Mouse (Mus musculus): ENCODE measurements around the gene Lpp. TPM values are rescaled to one million over a fixed set of nuclear protein-coding genes. Genes with fewer than 3 reads are reported as not detected.
"Not testable (repeated sequence)": the region's sequence is repeated elsewhere in the genome, so short reads cannot be mapped to it uniquely, and the experiment has no call there.

Lpp gene
- total RNA-seq, 2 experiments from 2014 or later = 6.9 to 7.5 TPM

- no peak overlapping the region for H3K4me3 ChIP-seq
- no peak overlapping the region for H3K27ac ChIP-seq
- DNase-seq (ENCODE audit: extremely low spot score in 1 of 2, low spot score in 2 of 2) = no peak
- TF ChIP-seq CTCF (IDR thresholded peaks at IDR 0.05) = no peak
- intact Hi-C loops (cut with DNase I) = no loop called here
Measured at GRCm38 (mm10) chr16:24979391-24979790, 586.1 kb downstream of the Lpp start.

DNA sequence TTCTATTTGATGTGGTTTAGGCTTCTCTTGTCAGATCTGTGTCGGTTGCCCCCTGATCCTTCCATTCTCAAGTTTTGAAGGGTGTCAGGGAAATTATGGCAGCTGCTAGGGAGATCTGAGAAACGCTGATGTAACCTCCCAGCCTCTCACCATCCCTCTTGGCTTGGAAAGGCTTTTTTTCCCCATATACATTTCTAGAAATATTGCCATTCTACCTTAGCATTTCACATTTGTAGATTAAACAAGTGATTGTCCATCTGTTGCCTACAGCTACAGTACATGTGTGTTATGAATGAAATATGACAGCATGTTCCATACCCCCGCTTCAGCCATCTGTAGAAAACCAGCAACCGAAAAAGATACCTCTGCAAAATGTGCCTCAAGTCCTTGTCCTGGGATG, 589.5 kb downstream of the Lpp start:
- intact Hi-C loops (cut with DNase I) = no loop called here
- TF ChIP-seq CTCF (IDR thresholded peaks at IDR 0.05) = no peak
- Histone ChIP-seq H3K4me3 (no peak overlapping the region), H3K27ac (no peak overlapping the region)
- DNase-seq (ENCODE audit: extremely low spot score in 1 of 2, low spot score in 2 of 2) = no peak

DNA sequence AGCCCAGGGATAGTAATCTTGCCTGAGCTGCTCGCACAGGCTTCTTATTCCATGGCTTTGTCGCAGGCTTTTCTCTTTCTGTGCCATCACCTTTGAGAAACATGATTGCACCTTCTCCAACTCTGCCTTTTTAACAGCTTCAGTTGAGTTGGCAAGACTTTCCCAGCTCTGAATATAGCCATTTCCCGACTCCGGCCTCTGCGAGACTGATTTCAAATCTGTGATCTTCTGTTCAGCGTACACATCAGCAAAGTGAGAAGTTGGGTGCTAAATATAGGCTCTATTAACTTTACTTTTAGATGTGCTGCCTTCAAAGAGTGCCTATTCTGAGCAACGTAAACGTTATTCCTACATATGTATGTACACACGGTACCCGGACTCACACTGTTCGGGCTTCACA, 597.0 kb downstream of the Lpp start:
- no peak for DNase-seq (ENCODE audit: extremely low spot score in 1 of 2, low spot score in 2 of 2)
- Histone ChIP-seq H3K27ac (no peak overlapping the region), H3K4me3 (no peak overlapping the region)

DNA sequence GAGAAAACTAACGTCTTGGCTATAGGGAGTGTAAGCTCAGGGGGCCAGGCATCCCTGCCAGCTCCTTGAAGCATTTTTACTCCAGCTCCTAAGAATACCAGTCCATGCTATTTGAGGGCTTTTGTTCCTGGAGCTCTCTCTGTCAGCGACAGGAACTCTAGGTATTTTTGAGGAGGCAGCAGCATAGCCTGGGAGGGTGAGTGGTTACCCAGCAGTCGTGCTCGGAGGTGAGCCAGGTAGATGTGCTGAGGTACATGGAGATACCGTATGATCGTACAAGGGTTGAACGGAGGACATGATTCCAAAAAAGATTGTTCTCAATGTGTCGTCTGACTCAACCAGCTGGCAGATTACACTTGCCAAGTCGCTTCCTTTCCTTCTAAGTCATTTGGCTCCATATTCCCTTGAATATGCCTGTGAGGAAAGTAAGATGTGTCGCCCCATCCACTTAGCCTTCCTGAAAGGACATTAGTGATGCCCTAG, 597.8 kb downstream of the Lpp start:
- intact Hi-C loops (cut with DNase I) = loop anchor here (1.0 to 2.0 kb wide), 3 partner anchors 50 to 323 kb away; no protein-coding TSS in a partner anchor
- H3K27ac ChIP-seq = no peak overlapping the region
- peak overlapping the region; percentile 9; the same call in 1 of the 2 replicates for H3K4me3 ChIP-seq
- peak in 1 of 2 experiments; percentile 50 for DNase-seq (ENCODE audit: extremely low spot score in 1 of 2, low spot score in 2 of 2)
- no peak for TF ChIP-seq CTCF (IDR thresholded peaks at IDR 0.05)

More for the DNA sequence above, 597.0 kb downstream of the Lpp start:
- TF ChIP-seq CTCF (IDR thresholded peaks at IDR 0.05) = no peak
- intact Hi-C loops (cut with DNase I) = loop anchor here (2.0 kb wide), 2 partner anchors 50 to 68 kb away; no protein-coding TSS in a partner anchor

- no peak for DNase-seq (ENCODE audit: extremely low spot score in 1 of 2, low spot score in 2 of 2)
- H3K4me3 ChIP-seq = no peak overlapping the region
- TF ChIP-seq CTCF (IDR thresholded peaks at IDR 0.05) = no peak
- no peak overlapping the region for H3K27ac ChIP-seq
- intact Hi-C loops (cut with DNase I) = loop anchor here (1.0 to 2.0 kb wide), 3 partner anchors 49 to 322 kb away; no protein-coding TSS in a partner anchor
Measured at GRCm38 (mm10) chr16:24991995-24992394, 598.7 kb downstream of the Lpp start.

- intact Hi-C loops (cut with DNase I) = no loop called here
- no peak overlapping the region for H3K4me3 ChIP-seq
- no peak for TF ChIP-seq CTCF (IDR thresholded peaks at IDR 0.05)
- no peak overlapping the region for H3K27ac ChIP-seq
- DNase-seq (ENCODE audit: extremely low spot score in 1 of 2, low spot score in 2 of 2) = no peak
Measured at GRCm38 (mm10) chr16:24992494-24992893, 599.2 kb downstream of the Lpp start.

GRCm38 (mm10) chr16:25010980-25011877, 617.9 kb downstream of the Lpp start:
- Histone ChIP-seq H3K4me3 (no peak overlapping the region), H3K27ac (no peak overlapping the region)
- no peak for TF ChIP-seq CTCF (IDR thresholded peaks at IDR 0.05)
- DNase-seq (ENCODE audit: extremely low spot score in 1 of 2, low spot score in 2 of 2) = no peak
- intact Hi-C loops (cut with DNase I) = no loop called here

GRCm38 (mm10) chr16:25012938-25013337, 619.6 kb downstream of the Lpp start:
- no peak for DNase-seq (ENCODE audit: extremely low spot score in 1 of 2, low spot score in 2 of 2)
- H3K27ac ChIP-seq = no peak overlapping the region
- intact Hi-C loops (cut with DNase I) = no loop called here
- H3K4me3 ChIP-seq = no peak overlapping the region
- no peak for TF ChIP-seq CTCF (IDR thresholded peaks at IDR 0.05)

DNA sequence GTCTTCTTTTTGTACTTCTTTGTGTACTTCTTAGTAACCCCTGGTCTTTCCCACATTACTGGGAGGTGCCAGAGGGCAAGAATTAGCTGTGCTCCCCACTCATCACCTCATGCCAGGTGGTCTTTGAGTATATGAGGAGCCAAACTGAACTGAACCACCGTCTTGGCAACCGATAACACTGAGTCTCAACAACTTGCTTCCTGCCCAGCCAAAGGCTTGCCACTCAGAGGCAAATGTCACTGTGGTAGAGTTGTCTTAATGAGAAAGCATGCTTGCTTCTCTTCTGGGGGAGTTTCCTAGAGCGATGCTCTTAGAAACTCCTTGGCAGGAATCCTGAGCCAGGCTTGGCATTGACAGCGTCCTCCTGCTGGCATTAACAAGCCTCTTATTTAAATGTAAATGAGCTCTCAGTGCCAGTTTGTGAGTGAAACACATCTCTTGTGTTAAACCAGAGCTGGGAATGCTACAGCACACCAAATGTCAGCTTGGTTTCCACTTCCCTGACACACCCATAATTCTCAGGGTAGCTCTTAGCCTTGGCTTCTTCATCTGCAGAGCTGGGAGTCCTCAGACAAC, 623.0 kb downstream of the Lpp start:
- intact Hi-C loops (cut with DNase I) = loop anchor here (1.0 kb wide), 1 partner anchor 43 kb away; no protein-coding TSS in a partner anchor
- no peak; the same call in 1 of the 2 replicates for TF ChIP-seq CTCF (IDR thresholded peaks at IDR 0.05)
- no peak overlapping the region for H3K4me3 ChIP-seq
- no peak overlapping the region for H3K27ac ChIP-seq
- DNase-seq (ENCODE audit: extremely low spot score in 1 of 2, low spot score in 2 of 2) = peak; percentile 62 to 65

DNA sequence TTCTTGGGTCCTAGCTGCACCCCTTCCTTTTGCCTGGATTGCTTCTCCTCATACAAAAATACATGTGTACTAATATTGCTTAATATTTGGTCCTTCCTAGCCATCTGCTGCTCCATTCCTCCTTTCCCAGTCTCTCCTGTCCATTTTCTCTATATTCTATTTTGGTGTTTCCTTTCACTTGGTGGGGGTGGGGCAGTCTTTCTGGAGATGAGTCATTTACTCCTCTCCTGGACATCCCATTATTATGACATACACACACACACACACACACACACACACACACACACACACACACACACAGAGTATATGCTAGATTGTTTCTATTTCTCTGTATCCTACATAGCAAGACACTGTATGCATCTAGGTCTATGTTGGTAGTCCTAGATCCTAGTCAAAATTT, 623.7 kb downstream of the Lpp start:
- no peak overlapping the region for H3K4me3 ChIP-seq
- no peak for DNase-seq (ENCODE audit: extremely low spot score in 1 of 2, low spot score in 2 of 2)
- no peak for TF ChIP-seq CTCF (IDR thresholded peaks at IDR 0.05)
- intact Hi-C loops (cut with DNase I) = no loop called here
- H3K27ac ChIP-seq = no peak overlapping the region

- intact Hi-C loops (cut with DNase I); DNase-seq (ENCODE audit: extremely low spot score in 1 of 2, low spot score in 2 of 2); H3K4me3 ChIP-seq; H3K27ac ChIP-seq: not testable (repeated sequence)
Measured at GRCm38 (mm10) chr16:25021743-25022359, 628.5 kb downstream of the Lpp start.

- intact Hi-C loops (cut with DNase I) = no loop called here
Measured at GRCm38 (mm10) chr16:25024591-25024990, 631.3 kb downstream of the Lpp start.

More at GRCm38 (mm10) chr16:25024591-25024990, 631.3 kb downstream of the Lpp start:
- no peak for TF ChIP-seq CTCF (IDR thresholded peaks at IDR 0.05)
- no peak for DNase-seq (ENCODE audit: extremely low spot score in 1 of 2, low spot score in 2 of 2)
- Histone ChIP-seq H3K4me3 (no peak overlapping the region), H3K27ac (no peak overlapping the region)

All from left cerebral cortex, adult 2 months (tissue).